Mouse (Mus musculus): Measurements from ENCODE around the gene Susd4.

Susd4 gene

GRCm38 (mm10) chr1:182856636-182857035, 93.0 kb downstream of the Susd4 start:
- in situ Hi-C loops (cut with MboI, MseI) = no loop called here

DNA sequence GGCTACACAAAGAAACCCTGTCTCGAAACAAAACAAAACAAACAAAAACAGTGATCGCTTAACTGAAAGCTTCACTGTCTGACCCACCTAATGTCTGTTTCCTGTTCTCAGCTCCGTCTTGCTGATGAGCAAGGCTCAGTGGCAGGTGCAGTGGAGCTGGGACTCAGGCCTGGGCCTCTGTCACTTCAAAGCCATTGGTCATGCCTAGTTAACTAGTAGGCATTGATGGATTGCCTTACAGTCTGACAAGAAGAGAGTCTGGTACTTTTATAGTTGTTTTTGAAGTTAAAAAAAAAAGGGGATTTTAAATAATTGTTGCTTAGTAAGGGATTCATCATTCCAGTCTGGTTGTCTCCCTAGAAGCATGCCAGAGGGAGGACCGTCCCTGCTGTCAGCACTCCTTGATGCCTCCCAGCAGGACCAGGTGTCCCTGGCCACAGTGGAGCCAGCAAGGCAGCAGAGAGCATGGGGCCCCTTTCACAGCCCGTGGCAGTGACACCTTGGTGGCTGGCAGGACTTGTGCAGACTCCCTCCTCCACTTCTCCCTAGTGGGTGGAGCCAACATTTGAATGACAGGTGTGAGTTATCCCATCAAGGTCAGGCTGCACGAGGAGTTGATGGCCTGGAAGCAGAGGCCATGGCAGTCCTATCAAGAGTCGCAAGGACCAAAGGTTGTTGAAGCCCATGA, 98.2 kb downstream of the Susd4 start:
- in situ Hi-C loops (cut with MboI, MseI) = no loop called here

GRCm38 (mm10) chr1:182863396-182863795, 99.7 kb downstream of the Susd4 start:
- in situ Hi-C loops (cut with MboI, MseI) = no loop called here

- in situ Hi-C loops (cut with MboI, MseI) = no loop called here
Measured at GRCm38 (mm10) chr1:182867886-182868285, 104.2 kb downstream of the Susd4 start.

DNA sequence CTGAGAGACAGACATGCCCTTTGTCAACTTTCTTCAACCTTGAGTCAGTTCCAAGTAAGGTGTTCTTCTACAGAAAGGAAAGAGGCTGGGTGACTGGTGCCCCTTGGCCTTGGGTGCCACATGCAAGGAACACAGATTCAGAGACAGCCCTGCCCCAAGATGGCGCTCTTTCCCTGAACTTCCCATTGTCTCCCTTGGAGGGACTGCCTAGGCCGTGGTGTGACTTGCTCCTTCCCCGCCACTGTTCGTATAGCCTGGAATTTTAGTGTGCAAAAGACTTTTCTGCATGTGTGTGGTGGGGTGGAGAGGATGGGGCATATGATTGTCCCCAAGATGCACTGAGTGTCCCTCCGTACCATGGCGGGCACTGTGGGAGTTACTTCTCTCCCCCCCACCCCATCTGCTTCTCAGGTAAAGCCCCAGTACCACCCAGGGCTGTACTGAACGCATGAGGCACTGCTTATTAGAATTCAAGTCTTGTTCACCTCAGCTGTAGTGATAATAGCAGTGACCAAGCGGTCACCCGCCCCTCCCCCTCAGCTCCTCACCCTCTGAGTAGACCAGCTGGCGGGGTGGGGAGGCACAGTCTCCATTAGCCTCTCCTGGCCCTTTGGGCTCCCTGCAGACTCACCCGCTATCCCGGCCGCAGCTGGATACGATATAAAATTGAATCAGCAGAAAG, 104.9 kb downstream of the Susd4 start:
- in situ Hi-C loops (cut with MboI, MseI) = no loop called here

DNA sequence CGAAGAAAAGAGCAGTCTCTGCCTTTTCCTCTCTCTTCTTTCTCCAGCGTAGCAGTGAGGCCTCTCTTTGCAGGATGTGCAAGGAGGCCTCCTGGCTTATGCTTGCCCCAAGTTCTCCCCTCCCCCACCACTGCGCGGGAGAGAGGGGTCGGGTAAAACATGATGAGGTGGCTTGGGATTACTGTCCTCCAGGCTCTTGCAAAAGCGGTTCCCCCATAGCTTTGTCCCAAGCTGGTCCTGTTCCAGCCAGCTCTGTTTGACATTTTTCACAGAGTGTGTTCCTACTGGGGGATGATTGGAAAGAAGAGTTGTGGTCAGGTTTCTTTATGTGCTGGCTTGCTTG, 105.4 kb downstream of the Susd4 start:
- in situ Hi-C loops (cut with MboI, MseI) = no loop called here

- in situ Hi-C loops (cut with MboI, MseI) = no loop called here
Measured at GRCm38 (mm10) chr1:182878156-182878555, 114.5 kb downstream of the Susd4 start.

GRCm38 (mm10) chr1:182878719-182879118, 115.1 kb downstream of the Susd4 start:
- in situ Hi-C loops (cut with MboI, MseI) = no loop called here

DNA sequence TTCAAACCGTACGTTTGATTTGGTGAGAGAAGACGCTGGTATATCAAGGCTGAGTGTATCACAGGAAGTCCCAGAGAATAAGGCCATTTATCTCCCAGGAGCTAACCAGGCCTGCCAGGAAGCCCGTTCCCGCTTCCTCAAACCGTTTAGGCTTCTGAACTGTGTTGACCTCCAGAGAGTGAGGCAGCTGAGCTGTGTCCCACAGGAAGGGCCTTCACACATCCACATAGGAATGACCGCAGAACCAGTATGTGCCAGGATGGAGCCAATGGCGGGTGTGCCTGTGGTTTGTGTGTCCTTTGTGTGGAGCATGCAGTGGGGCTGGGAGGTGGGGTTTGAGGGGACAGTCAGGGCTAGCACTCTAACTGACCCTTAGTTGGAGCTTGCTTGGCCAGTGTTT, 117.6 kb downstream of the Susd4 start:
- in situ Hi-C loops (cut with MboI, MseI) = no loop called here

GRCm38 (mm10) chr1:182882611-182883010, 119.0 kb downstream of the Susd4 start:
- in situ Hi-C loops (cut with MboI, MseI) = no loop called here

GRCm38 (mm10) chr1:182895698-182896097, 132.0 kb downstream of the Susd4 start:
- in situ Hi-C loops (cut with MboI, MseI) = no loop called here

GRCm38 (mm10) chr1:182897071-182897470, 133.4 kb downstream of the Susd4 start:
- in situ Hi-C loops (cut with MboI, MseI) = no loop called here

- in situ Hi-C loops (cut with MboI, MseI) = no loop called here
Measured at GRCm38 (mm10) chr1:182897506-182898138, 134.0 kb downstream of the Susd4 start.

- in situ Hi-C loops (cut with MboI, MseI) = no loop called here
Measured at GRCm38 (mm10) chr1:182902095-182902494, 138.4 kb downstream of the Susd4 start.

- in situ Hi-C loops (cut with MboI, MseI) = no loop called here
Measured at GRCm38 (mm10) chr1:182902906-182903305, 139.2 kb downstream of the Susd4 start.

DNA sequence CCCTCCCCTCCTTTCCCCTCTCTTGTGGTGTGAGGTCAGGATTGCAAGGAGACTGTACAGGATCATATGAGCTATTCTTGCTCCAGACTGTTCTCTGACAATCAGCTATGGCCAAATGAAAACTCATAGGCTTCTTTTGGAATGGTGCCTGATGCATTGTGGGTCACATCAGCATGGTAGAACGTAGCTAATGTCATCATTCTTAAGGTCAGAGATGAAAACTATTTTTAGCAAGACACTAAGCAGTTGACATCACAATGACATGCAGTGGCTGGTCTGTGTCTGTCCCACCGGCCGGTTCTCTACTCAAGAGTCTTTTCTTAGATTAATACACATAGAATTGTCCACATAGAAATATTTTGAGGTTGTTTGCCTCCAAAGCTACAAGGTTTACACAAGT, 142.0 kb downstream of the Susd4 start:
- in situ Hi-C loops (cut with MboI, MseI) = no loop called here

GRCm38 (mm10) chr1:182908050-182909036, 144.7 kb downstream of the Susd4 start:
- in situ Hi-C loops (cut with MboI, MseI) = no loop called here

DNA sequence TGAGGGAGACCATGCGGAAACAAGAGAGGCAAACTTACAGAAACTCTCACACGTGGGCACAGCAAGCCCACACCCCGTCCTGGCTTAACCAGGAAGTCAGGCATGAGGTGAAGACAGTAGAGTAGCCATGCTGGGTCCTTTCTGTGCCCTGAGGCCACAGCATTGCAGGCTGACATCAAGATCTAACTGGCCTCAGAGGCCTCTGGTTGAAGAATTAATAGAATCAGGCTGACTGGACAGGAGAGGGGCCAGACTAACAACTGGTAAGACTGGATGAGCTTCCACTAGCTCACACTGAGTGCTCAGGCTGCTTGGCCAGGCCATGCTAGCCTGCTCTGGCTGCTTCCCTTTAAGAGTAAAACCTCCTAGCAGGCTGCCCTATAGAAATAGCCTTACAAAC, 145.4 kb downstream of the Susd4 start:
- in situ Hi-C loops (cut with MboI, MseI) = no loop called here

GRCm38 (mm10) chr1:182909596-182909995, 145.9 kb downstream of the Susd4 start:
- in situ Hi-C loops (cut with MboI, MseI) = no loop called here

GRCm38 (mm10) chr1:182912591-182912990, 148.9 kb downstream of the Susd4 start:
- in situ Hi-C loops (cut with MboI, MseI) = no loop called here

DNA sequence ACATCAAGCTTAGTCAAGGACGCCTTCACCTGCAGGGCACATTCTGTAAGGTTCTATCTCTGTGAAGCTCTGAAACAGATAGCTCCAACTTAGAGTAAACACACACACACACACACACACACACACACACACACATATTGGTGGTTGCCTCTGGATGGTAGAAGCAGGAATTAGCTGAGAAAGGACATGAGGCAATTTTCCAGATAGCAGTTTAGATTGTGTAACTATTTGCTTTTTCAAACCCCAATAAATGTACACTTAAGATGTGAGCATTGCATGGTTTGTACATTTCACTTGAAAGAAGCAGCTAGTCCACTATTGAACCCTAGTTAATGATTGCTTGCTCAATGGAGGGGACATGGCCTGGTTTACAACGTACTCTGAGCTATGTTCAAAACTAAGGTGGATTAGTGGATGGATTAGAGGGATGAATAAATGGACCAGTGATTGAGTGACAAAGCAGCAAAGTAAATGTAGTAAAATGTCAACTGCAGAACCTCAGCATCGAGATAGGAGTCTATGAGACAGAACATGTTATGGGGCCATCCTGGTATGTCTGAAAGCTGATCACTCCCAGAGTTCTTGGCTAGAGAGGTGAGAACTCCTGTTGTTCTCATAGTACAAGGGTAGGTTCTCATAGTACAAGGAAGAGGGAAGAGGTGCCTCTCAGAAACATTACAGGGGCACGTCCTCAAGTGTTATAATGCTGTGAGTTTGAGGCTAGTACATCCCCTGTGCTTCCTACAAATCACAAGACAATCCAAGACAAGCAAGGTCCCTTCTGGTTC, 150.7 kb downstream of the Susd4 start:
- in situ Hi-C loops (cut with MboI, MseI) = no loop called here
